Mouse (Mus musculus): ENCODE data around the gene Acox2. TPM values are rescaled to one million over a fixed set of nuclear protein-coding genes. Genes with fewer than 3 reads are reported as not detected.

Acox2 gene
- polyA plus RNA-seq, 1 experiment, result not detected

GRCm38 (mm10) chr14:8201715-8202114, 57.4 kb downstream of the Acox2 start:
- no peak overlapping the region for H3K27ac ChIP-seq (ENCODE audit: insufficient read depth, low read depth, low read length)
- H3K4me1 ChIP-seq (ENCODE audit: control insufficient read depth, insufficient read depth, low read length), result no peaks in the 10 kb centered on the region
- no peak for TF ChIP-seq POLR2A (IDR thresholded peaks at IDR 0.05; ENCODE audit: borderline replicate concordance, low read depth, low read length)
- TF ChIP-seq CTCF (IDR thresholded peaks at IDR 0.05; ENCODE audit: low read depth, low read length), result no peak
- H3K4me3 ChIP-seq (ENCODE audit: insufficient read depth, low read length), result no peak overlapping the region

- H3K27ac ChIP-seq (ENCODE audit: insufficient read depth, low read depth, low read length), result no peak overlapping the region
- H3K4me3 ChIP-seq (ENCODE audit: insufficient read depth, low read length), result no peak overlapping the region
- TF ChIP-seq POLR2A (IDR thresholded peaks at IDR 0.05; ENCODE audit: borderline replicate concordance, low read depth, low read length) (no peak), CTCF (IDR thresholded peaks at IDR 0.05; ENCODE audit: low read depth, low read length) (no peak)
These were observed 58.4 kb downstream of the Acox2 start for GRCm38 (mm10) chr14:8200769-8201168.

GRCm38 (mm10) chr14:8192727-8193126, 66.4 kb downstream of the Acox2 start:
- TF ChIP-seq POLR2A (IDR thresholded peaks at IDR 0.05; ENCODE audit: borderline replicate concordance, low read depth, low read length) (no peak), CTCF (IDR thresholded peaks at IDR 0.05; ENCODE audit: low read depth, low read length) (no peak)

More at GRCm38 (mm10) chr14:8200769-8201168, 58.4 kb downstream of the Acox2 start:
- no peaks in the 10 kb centered on the region for H3K4me1 ChIP-seq (ENCODE audit: control insufficient read depth, insufficient read depth, low read length)

GRCm38 (mm10) chr14:8191331-8191965, 67.7 kb downstream of the Acox2 start:
- Histone ChIP-seq H3K4me3 (ENCODE audit: insufficient read depth, low read length) (no peak overlapping the region), H3K4me1 (ENCODE audit: control insufficient read depth, insufficient read depth, low read length) (no peaks in the 10 kb centered on the region), H3K27ac (ENCODE audit: insufficient read depth, low read depth, low read length) (no peak overlapping the region)
- no peak for TF ChIP-seq CTCF (IDR thresholded peaks at IDR 0.05; ENCODE audit: low read depth, low read length)
- TF ChIP-seq POLR2A (IDR thresholded peaks at IDR 0.05; ENCODE audit: borderline replicate concordance, low read depth, low read length), result no peak

More at GRCm38 (mm10) chr14:8192727-8193126, 66.4 kb downstream of the Acox2 start:
- Histone ChIP-seq H3K27ac (ENCODE audit: insufficient read depth, low read depth, low read length) (no peak overlapping the region), H3K4me1 (ENCODE audit: control insufficient read depth, insufficient read depth, low read length) (no peaks in the 10 kb centered on the region), H3K4me3 (ENCODE audit: insufficient read depth, low read length) (no peak overlapping the region)

GRCm38 (mm10) chr14:8190556-8190955, 68.6 kb downstream of the Acox2 start:
- Histone ChIP-seq H3K27ac (ENCODE audit: insufficient read depth, low read depth, low read length) (no peak overlapping the region), H3K4me1 (ENCODE audit: control insufficient read depth, insufficient read depth, low read length) (no peaks in the 10 kb centered on the region), H3K4me3 (ENCODE audit: insufficient read depth, low read length) (no peak overlapping the region)
- no peak for TF ChIP-seq CTCF (IDR thresholded peaks at IDR 0.05; ENCODE audit: low read depth, low read length)
- no peak for TF ChIP-seq POLR2A (IDR thresholded peaks at IDR 0.05; ENCODE audit: borderline replicate concordance, low read depth, low read length)

GRCm38 (mm10) chr14:8186278-8187045, 72.7 kb downstream of the Acox2 start:
- Histone ChIP-seq H3K4me1 (ENCODE audit: control insufficient read depth, insufficient read depth, low read length) (no peaks in the 10 kb centered on the region), H3K4me3 (ENCODE audit: insufficient read depth, low read length) (no peak overlapping the region), H3K27ac (ENCODE audit: insufficient read depth, low read depth, low read length) (no peak overlapping the region)
- no peak for TF ChIP-seq POLR2A (IDR thresholded peaks at IDR 0.05; ENCODE audit: borderline replicate concordance, low read depth, low read length)
- no peak for TF ChIP-seq CTCF (IDR thresholded peaks at IDR 0.05; ENCODE audit: low read depth, low read length)

- Histone ChIP-seq H3K4me1 (ENCODE audit: control insufficient read depth, insufficient read depth, low read length) (no peaks in the 10 kb centered on the region), H3K27ac (ENCODE audit: insufficient read depth, low read depth, low read length) (no peak overlapping the region), H3K4me3 (ENCODE audit: insufficient read depth, low read length) (no peak overlapping the region)
- TF ChIP-seq CTCF (IDR thresholded peaks at IDR 0.05; ENCODE audit: low read depth, low read length) (peak; percentile 35; the same call in 1 of the 2 replicates), POLR2A (IDR thresholded peaks at IDR 0.05; ENCODE audit: borderline replicate concordance, low read depth, low read length) (no peak)
These were observed 75.8 kb downstream of the Acox2 start for GRCm38 (mm10) chr14:8183330-8183729.

GRCm38 (mm10) chr14:8180371-8181035, 78.7 kb downstream of the Acox2 start:
- Histone ChIP-seq H3K4me1 (ENCODE audit: control insufficient read depth, insufficient read depth, low read length) (peaks cover 3% of the 10 kb centered on the region), H3K27ac (ENCODE audit: insufficient read depth, low read depth, low read length) (no peak overlapping the region), H3K4me3 (ENCODE audit: insufficient read depth, low read length) (no peak overlapping the region)
- TF ChIP-seq POLR2A (IDR thresholded peaks at IDR 0.05; ENCODE audit: borderline replicate concordance, low read depth, low read length), result no peak
- no peak for TF ChIP-seq CTCF (IDR thresholded peaks at IDR 0.05; ENCODE audit: low read depth, low read length)

GRCm38 (mm10) chr14:8176251-8176650, 82.9 kb downstream of the Acox2 start:
- Histone ChIP-seq H3K27ac (ENCODE audit: insufficient read depth, low read depth, low read length) (no peak overlapping the region), H3K4me1 (ENCODE audit: control insufficient read depth, insufficient read depth, low read length) (peaks cover 18% of the 10 kb centered on the region), H3K4me3 (ENCODE audit: insufficient read depth, low read length) (no peak overlapping the region)
- TF ChIP-seq POLR2A (IDR thresholded peaks at IDR 0.05; ENCODE audit: borderline replicate concordance, low read depth, low read length) (no peak), CTCF (IDR thresholded peaks at IDR 0.05; ENCODE audit: low read depth, low read length) (no peak)

Other genes with a start within 250 kb of the Acox2 start
- 13.3 and 20.1 TPM in 2 replicates for gene Rpp14, start 179.0 kb downstream of the Acox2 start, polyA plus RNA-seq (2012; ENCODE audit: insufficient read depth, insufficient read length, missing spikeins)
- 41.8 and 45.3 TPM in 2 replicates for gene Pxk, start 161.1 kb downstream of the Acox2 start, polyA plus RNA-seq (2012; ENCODE audit: insufficient read depth, insufficient read length, missing spikeins)
- gene Pdhb, start 86.3 kb downstream of the Acox2 start, polyA plus RNA-seq (2012; ENCODE audit: insufficient read depth, insufficient read length, missing spikeins), result 58.0 and 67.2 TPM in 2 replicates
- gene Kctd6, start 45.2 kb downstream of the Acox2 start, polyA plus RNA-seq (2012; ENCODE audit: insufficient read depth, insufficient read length, missing spikeins), result 13.3 and 15.3 TPM in 2 replicates
- not detected in 2 replicates for gene Fam107a, start 58.7 kb upstream of the Acox2 start, polyA plus RNA-seq (2012; ENCODE audit: insufficient read depth, insufficient read length, missing spikeins)
- not detected in 2 replicates for gene Oit1, start 119.4 kb upstream of the Acox2 start, polyA plus RNA-seq (2012; ENCODE audit: insufficient read depth, insufficient read length, missing spikeins)